ENCODE assay signal across 9 mouse cellular contexts in genomic region chr1:70725655-70726066, GRCm38 (mm10). TPM values are rescaled to one million over a fixed set of nuclear protein-coding genes. Genes with fewer than 3 reads are reported as not detected.
DNase-seq lines count a peak whose midpoint lies in the region; ATAC-seq and TF ChIP-seq lines count a peak whose summit lies in the region.
"Had no signal": no experiment of that assay in that cellular context is flagged by ENCODE, and none has a peak within 500 bp of the region (broad histone marks: within the 10 kb centered on the region; RNA-seq: fewer than 3 reads in every experiment).

Gene Vwc2l (plus strand): TSS chr1:70725715.

- WGBS in hindbrain, embryonic 15.5 days = 5% methylated on average over 13 of the region's 13 CpGs

- ATAC-seq in hindbrain, embryonic 15.5 days (ENCODE audit: low FRiP score, low read depth) = peak; percentile 80
- no peak for ATAC-seq in monocyte, adult 5-6 weeks (replicated peaks; ENCODE audit: insufficient number of reproducible peaks, low FRiP score, low TSS enrichment, poor library complexity, severe bottlenecking)

- TF ChIP-seq RAD21 in MEL (IDR thresholded peaks at IDR 0.05; ENCODE audit: low read depth, low read length) = no peak

- H3K9ac ChIP-seq in MEL (ENCODE audit: control insufficient read depth, low read depth, low read length, poor library complexity, severe bottlenecking) = no peak within 1 kb of the TSS
- H3K9ac ChIP-seq in hindbrain, embryonic 15.5 days = peak within 1 kb of the TSS; percentile 47

- H3K9me3 ChIP-seq in MEL (replicated peaks; ENCODE audit: insufficient read depth, low read length) = no peaks in the 10 kb centered on the region
- no peaks in the 10 kb centered on the region for H3K9me3 ChIP-seq in hindbrain, embryonic 15.5 days

- no peaks in the 10 kb centered on the region for H3K79me2 ChIP-seq in MEL (ENCODE audit: control insufficient read depth, insufficient read depth, low read length, poor library complexity)

- TF ChIP-seq POLR2A in MEL (IDR thresholded peaks at IDR 0.05; ENCODE audit: control insufficient read depth in 1 of 2, insufficient read depth in 1 of 2, low read depth in 1 of 2, low read length in 2 of 2, poor library complexity in 1 of 2) = no peak

- H3K4me3 ChIP-seq in MEL (ENCODE audit: control insufficient read depth in 1 of 2, insufficient read depth in 1 of 2, low read depth in 2 of 2, low read length in 2 of 2) = no peak within 1 kb of the TSS
- H3K4me3 ChIP-seq in hindbrain, embryonic 15.5 days = peak within 1 kb of the TSS; percentile 39

- H3K4me2 ChIP-seq in hindbrain, embryonic 15.5 days = peak within 1 kb of the TSS; percentile 53

- no peaks in the 10 kb centered on the region for H3K4me1 ChIP-seq in MEL (ENCODE audit: control insufficient read depth in 1 of 2, insufficient read depth in 2 of 2, low read length in 2 of 2)
- H3K4me1 ChIP-seq in hindbrain, embryonic 15.5 days (replicated peaks) = no peaks in the 10 kb centered on the region

- no peaks in the 10 kb centered on the region for H3K27me3 ChIP-seq in MEL (ENCODE audit: control insufficient read depth in 1 of 2, insufficient read depth in 2 of 2, low read length in 2 of 2)
- H3K27me3 ChIP-seq in hindbrain, embryonic 15.5 days = no peaks in the 10 kb centered on the region

- no peaks in the 10 kb centered on the region for H3K36me3 ChIP-seq in MEL (ENCODE audit: control insufficient read depth in 1 of 2, insufficient read depth in 2 of 2, low read length in 2 of 2)
- H3K36me3 ChIP-seq in hindbrain, embryonic 15.5 days = no peaks in the 10 kb centered on the region

- DNase-seq in MEL (ENCODE audit: low read depth, low spot score) = peak; percentile 23
- peak; percentile 30 to 44 for DNase-seq in adrenal gland, adult 18-20 months (ENCODE audit: low spot score in 2 of 2)
- peak; percentile 14 for DNase-seq in fibroblast of lung, adult 2 months (ENCODE audit: low read depth)
- DNase-seq in layer of hippocampus, postnatal 14 days (ENCODE audit: low spot score in 2 of 2) = peak; percentile 24 to 43
- peak; percentile 85 for DNase-seq in mesoderm, embryonic 11.5 days (ENCODE audit: low read depth, low spot score)
- DNase-seq in right cerebral cortex, postnatal 25 days = peak; percentile 63

- TF ChIP-seq CTCF in MEL (IDR thresholded peaks at IDR 0.05 in 2 of 3, conservative IDR thresholded peaks at IDR 0.05 in 1 of 3; ENCODE audit: control insufficient read depth in 1 of 3, insufficient read depth in 1 of 3, low read depth in 2 of 3, low read length in 3 of 3, poor library complexity in 1 of 3, severe bottlenecking in 1 of 3) = no peak

- no peak within 1 kb of the TSS for H3K27ac ChIP-seq in MEL (ENCODE audit: control insufficient read depth, low read depth, low read length)
- H3K27ac ChIP-seq in hindbrain, embryonic 15.5 days (replicated peaks) = peak within 1 kb of the TSS; percentile 65

- no peak for TF ChIP-seq EP300 in MEL (IDR thresholded peaks at IDR 0.05; ENCODE audit: low read depth in 1 of 2, low read length in 2 of 2)

TF ChIP-seq in MEL, 35 proteins besides CTCF, POLR2A, EP300 and RAD21:
- TF ChIP-seq ELF1 (IDR thresholded peaks at IDR 0.05; ENCODE audit: low read depth, low read length) (no peak), KAT2A (conservative IDR thresholded peaks at IDR 0.05; ENCODE audit: low read depth, low read length) (no peak), ZNF384 (IDR thresholded peaks at IDR 0.05; ENCODE audit: low read depth, low read length) (no peak), JUND (IDR thresholded peaks at IDR 0.05; ENCODE audit: low read depth, low read length) (no peak), ETS1 (IDR thresholded peaks at IDR 0.05; ENCODE audit: low read depth, low read length) (no peak), POLR2AphosphoS5 (IDR thresholded peaks at IDR 0.05; ENCODE audit: borderline replicate concordance, low read depth, low read length) (no peak), MYB (IDR thresholded peaks at IDR 0.05; ENCODE audit: low read depth, low read length) (no peak), ZKSCAN1 (IDR thresholded peaks at IDR 0.05; ENCODE audit: low read depth, low read length) (no peak), MAZ (IDR thresholded peaks at IDR 0.05; ENCODE audit: low read depth, low read length) (no peak), TAL1 (IDR thresholded peaks at IDR 0.05; ENCODE audit: low read length) (no peak), GATA1 (IDR thresholded peaks at IDR 0.05; ENCODE audit: low read depth, low read length) (no peak), MEF2A (IDR thresholded peaks at IDR 0.05; ENCODE audit: extremely low read depth, insufficient replicate concordance, low read depth, low read length, poor library complexity, severe bottlenecking) (no peak), GABPA (IDR thresholded peaks at IDR 0.05; ENCODE audit: low read depth, low read length) (no peak), MXI1 (IDR thresholded peaks at IDR 0.05; ENCODE audit: low read depth, low read length) (no peak), TCF12 (IDR thresholded peaks at IDR 0.05; ENCODE audit: low read depth, low read length) (no peak), UBTF (IDR thresholded peaks at IDR 0.05; ENCODE audit: borderline replicate concordance, insufficient read depth, low read depth, low read length) (no peak), SIN3A (IDR thresholded peaks at IDR 0.05; ENCODE audit: low read length) (no peak), E2F4 (IDR thresholded peaks at IDR 0.05; ENCODE audit: borderline replicate concordance, low read depth, low read length) (no peak)

RNA-seq across cellular contexts. Expression of gene Vwc2l, which starts in this region (rescaled TPM):
- not detected in 2 replicates for total RNA-seq in MEL (2012; rRNA removed)
- polyA plus RNA-seq in MEL (2012; ENCODE audit: insufficient read depth in 1 of 2, insufficient read length in 2 of 2, low read depth in 1 of 2, low replicate concordance in 2 of 2, missing spikeins in 1 of 2) = not detected
- total RNA-seq in adrenal gland, adult 18-20 months (2021) = not detected
- 9.5 and 10.0 TPM in 2 replicates for polyA plus RNA-seq in hindbrain, embryonic 15.5 days (2015; fragmentation: Nextera tagmentation; extraction: Ambion mirVana)
- 1 to 10 TPM; 2.6 to 5.3 TPM for total RNA-seq in layer of hippocampus, postnatal 14 days (2021)
- total RNA-seq in monocyte, adult 5-6 weeks (2017) = not detected in 3 replicates
- polyA plus RNA-seq: spleen, adult 2 months had no signal

Comparison
In these comparisons a context has a peak if more than half of its experiments do, and no peak if none do; other contexts are left out.
1. RNA of gene Vwc2l (polyA plus RNA-seq): 9.5 to 10.0 TPM in hindbrain, embryonic 15.5 days; not detected in MEL; every median in the first group is over 10 times any median in the second.
2. Peak in DNase-seq in MEL; RNA of the gene not detected or under 1 TPM.
3. Peak in DNase-seq in adrenal gland, adult 18-20 months; RNA of the gene not detected or under 1 TPM.
4. DNase-seq: peak in every context shown above with its lines; median percentile 85 in mesoderm, embryonic 11.5 days; 63 in right cerebral cortex, postnatal 25 days; 37 in adrenal gland, adult 18-20 months; 34 in layer of hippocampus, postnatal 14 days; 23 in MEL; 14 in fibroblast of lung, adult 2 months.